Mouse (Mus musculus) midbrain, embryonic 11.5 days (tissue): ENCODE results near the gene Gm9936. TPM values are rescaled to one million over a fixed set of nuclear protein-coding genes. Genes with fewer than 3 reads are reported as not detected.

Experiments used
- ATAC-seq: fragments of 200-750 bp; cut with Nextera tagmentation; 2 replicates; pipeline ENCODE4 v1.8.0; 2017; ENCODE audit warnings: moderate TSS enrichment, moderate library complexity; ENCODE audit not compliant: low FRiP score
- DNase-seq: peaks from one replicate; pipeline ENCODE4 v3.0.0; 2015; ENCODE audit warnings: low spot score; ENCODE audit errors: missing footprints
- H3K27ac ChIP-seq: fragments of 300-500 bp; sonication (generic); 2 replicates; pipeline ENCODE4 v1.5.1; 2014; ENCODE audit warnings: low read depth, low read length
- H3K27me3 ChIP-seq: fragments of 300-500 bp; sonication (generic); 2 replicates; pipeline ENCODE4 v1.6.1; 2014; ENCODE audit warnings: mild to moderate bottlenecking, low read length, moderate library complexity, mixed read lengths; ENCODE audit not compliant: control insufficient read depth, insufficient read depth
- H3K36me3 ChIP-seq: fragments of 300-500 bp; sonication (generic); 2 replicates; pipeline ENCODE4 v1.6.1; 2014; ENCODE audit warnings: mild to moderate bottlenecking, low read length, moderate library complexity, mixed read lengths; ENCODE audit not compliant: control insufficient read depth, insufficient read depth
- H3K4me1 ChIP-seq: fragments of 300-500 bp; sonication (generic); 2 replicates; pipeline ENCODE4 v1.6.1; 2014; ENCODE audit warnings: low read length; ENCODE audit not compliant: control insufficient read depth, insufficient read depth
- H3K4me2 ChIP-seq: fragments of 300-500 bp; sonication (generic); 2 replicates; pipeline ENCODE4 v1.6.1; 2014; ENCODE audit warnings: mild to moderate bottlenecking, moderate library complexity
- H3K4me3 ChIP-seq: fragments of 300-500 bp; sonication (generic); 2 replicates; pipeline ENCODE4 v1.5.1; 2014; ENCODE audit warnings: low read depth, low read length
- H3K9ac ChIP-seq: fragments of 300-500 bp; sonication (generic); 2 replicates; pipeline ENCODE4 v1.6.1; 2014; ENCODE audit warnings: low read length
- H3K9me3 ChIP-seq: fragments of 300-500 bp; sonication (generic); 2 replicates; pipeline ENCODE4 v1.6.1; 2016; ENCODE audit warnings: low read length; ENCODE audit not compliant: control insufficient read depth
- WGBS: fragments of 180-500 bp; shearing (Covaris S2); extraction: QIAGEN DNeasy Blood & Tissue Kit; methylation state at CpG from one replicate; pipeline ENCODE4 v1.1.7; 2014; 5-methylcytosine and 5-hydroxymethylcytosine counted together
- polyA plus RNA-seq: library from polyadenylated mRNA; unstranded; fragments of >200 nt; fragmentation: Nextera tagmentation; extraction: Ambion mirVana; gene quantifications from 2 replicates; pipeline ENCODE4 v1.2.1, GENCODE M21; 2014

The Gm9936 gene
- polyA plus RNA-seq, 1 experiment from 2014 or later = 0.56 TPM

DNA sequence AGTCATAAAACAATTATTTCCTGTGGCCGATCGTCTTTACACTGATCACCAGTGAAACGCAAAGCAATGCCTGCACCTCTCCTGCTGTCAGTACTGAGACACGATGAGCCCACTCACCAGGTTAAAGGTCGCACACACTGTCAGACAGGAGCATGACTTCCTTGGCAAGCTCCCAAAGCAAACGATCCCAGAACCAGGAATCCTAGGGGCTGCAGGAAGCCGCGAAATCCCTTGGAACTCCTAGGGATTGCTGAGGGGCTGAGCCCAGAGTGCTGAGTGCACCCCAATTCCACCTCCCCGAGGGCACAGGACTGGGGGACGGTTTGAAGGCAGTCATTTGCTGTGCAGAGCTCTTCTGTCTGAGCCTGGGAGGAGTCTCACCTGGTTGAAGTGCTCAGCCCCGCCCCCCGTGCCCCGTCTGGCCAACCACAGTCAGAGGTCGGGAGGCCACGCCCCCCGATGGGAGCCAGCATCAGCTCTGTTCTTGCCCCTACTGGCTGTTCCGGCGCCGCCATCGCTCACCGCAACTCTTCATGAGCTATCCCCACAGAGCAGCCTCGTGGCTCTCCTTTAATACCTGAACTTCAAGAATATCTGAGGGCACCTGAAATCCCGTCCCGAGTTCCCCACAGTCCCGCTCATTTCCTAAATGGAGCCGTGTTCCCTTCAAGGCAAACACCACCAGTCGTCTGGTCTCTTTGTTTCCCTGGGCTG, 32.3 kb downstream of the Gm9936 start:
- Histone ChIP-seq H3K9ac (peak overlapping the region; percentile 34; the same call in 1 of the 2 replicates), H3K4me3 (peak overlapping the region; percentile 23), H3K27me3 (no peaks in the 10 kb centered on the region), H3K9me3 (peaks cover 2% of the 10 kb centered on the region; the same call in 1 of the 2 replicates), H3K4me2 (peak overlapping the region; percentile 41), H3K27ac (no peak overlapping the region), H3K4me1 (no peaks in the 10 kb centered on the region), H3K36me3 (no peaks in the 10 kb centered on the region)
- DNase-seq (peak; percentile 97), ATAC-seq (peak; percentile 78)
- 14% methylated on average over 27 of the region's 27 CpGs for WGBS

DNA sequence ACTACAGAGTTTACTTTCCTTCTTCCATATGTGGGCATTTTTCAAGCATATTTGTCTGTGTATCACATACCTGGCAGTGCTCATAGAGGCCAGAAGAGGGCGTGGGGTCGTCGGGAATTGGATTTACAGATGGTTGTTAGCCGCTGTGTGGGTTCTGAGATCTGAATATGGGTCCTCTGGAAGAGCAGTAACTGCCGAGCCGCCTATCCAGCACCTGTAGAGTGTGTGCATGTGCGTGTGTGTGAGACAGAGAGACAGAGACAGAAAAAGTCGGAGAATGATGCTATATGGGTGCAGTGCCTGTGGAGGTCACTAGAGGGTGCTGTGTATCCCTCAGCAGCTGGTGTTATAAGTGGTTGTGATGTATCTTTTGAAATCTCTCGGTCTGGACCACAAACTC, 34.3 kb downstream of the Gm9936 start:
- WGBS = 17% methylated on average over 9 of the region's 9 CpGs
- no peak overlapping the region for H3K9ac ChIP-seq
- no peaks in the 10 kb centered on the region for H3K4me1 ChIP-seq
- no peaks in the 10 kb centered on the region for H3K36me3 ChIP-seq
- H3K27me3 ChIP-seq = no peaks in the 10 kb centered on the region
- no peak overlapping the region for H3K4me2 ChIP-seq
- peaks cover 2% of the 10 kb centered on the region; the same call in 1 of the 2 replicates for H3K9me3 ChIP-seq
- H3K4me3 ChIP-seq = no peak overlapping the region
- ATAC-seq = no peak
- no peak overlapping the region for H3K27ac ChIP-seq
- peak; percentile 92 for DNase-seq

DNA sequence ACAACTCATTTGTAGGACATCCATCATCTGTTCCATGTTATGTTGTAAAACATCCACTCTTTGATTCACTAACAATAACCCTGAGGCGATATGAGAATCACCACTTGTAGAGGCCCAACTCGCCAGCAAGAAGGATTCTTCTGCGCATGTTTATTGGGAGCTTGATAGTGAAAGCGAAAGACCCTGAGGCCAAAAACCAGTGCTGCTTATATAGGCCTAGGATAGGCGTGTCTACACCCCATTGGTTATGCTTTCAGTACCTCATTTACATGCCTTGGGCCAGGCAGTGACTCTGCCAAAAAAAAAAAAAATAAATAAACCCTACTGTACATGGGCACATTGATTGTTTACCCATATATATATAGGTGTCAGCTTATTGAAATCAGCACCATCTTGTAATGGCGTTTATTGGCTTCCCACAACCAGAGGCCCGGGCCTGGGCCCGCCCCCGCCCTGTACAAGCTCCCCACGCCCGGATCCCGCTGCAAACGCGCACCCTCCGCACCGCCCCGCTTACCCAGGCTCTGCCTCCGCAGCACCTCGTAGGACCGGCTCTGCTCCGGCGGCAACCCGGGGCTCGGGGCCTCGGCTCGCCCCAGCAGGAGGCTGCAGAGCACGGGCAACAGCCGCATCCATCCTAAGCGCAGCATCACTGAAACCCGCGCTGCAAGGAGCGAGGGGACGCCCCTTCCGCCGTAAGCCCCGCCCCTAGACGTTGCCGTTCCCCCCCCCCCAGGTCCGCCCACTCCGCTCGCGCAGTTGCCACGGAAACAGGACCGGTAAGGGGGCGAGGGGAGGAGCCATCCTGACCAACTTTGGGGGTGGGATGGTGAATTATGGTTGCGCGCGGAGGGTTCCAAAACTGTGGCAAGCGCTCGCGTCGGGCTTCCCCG, 35.4 kb downstream of the Gm9936 start, which contains the start of gene 1500011B03Rik:
1500011B03Rik (minus strand) TSS at position 673 of the 893 bp plus-strand sequence.
- peak within 1 kb of the TSS; percentile 48; the same call in 1 of the 2 replicates for H3K27ac ChIP-seq
- DNase-seq (peak; percentile 99), ATAC-seq (peak; percentile 90)
- peaks cover 2% of the 10 kb centered on the region; the same call in 1 of the 2 replicates for H3K9me3 ChIP-seq
- no peaks in the 10 kb centered on the region for H3K27me3 ChIP-seq
- no peaks in the 10 kb centered on the region for H3K4me1 ChIP-seq
- WGBS = 8% methylated on average over 53 of the region's 53 CpGs
- peak within 1 kb of the TSS; percentile 77 for H3K9ac ChIP-seq
- H3K4me2 ChIP-seq = peak within 1 kb of the TSS; percentile 54
- peak within 1 kb of the TSS; percentile 80 for H3K4me3 ChIP-seq
- no peaks in the 10 kb centered on the region for H3K36me3 ChIP-seq

DNA sequence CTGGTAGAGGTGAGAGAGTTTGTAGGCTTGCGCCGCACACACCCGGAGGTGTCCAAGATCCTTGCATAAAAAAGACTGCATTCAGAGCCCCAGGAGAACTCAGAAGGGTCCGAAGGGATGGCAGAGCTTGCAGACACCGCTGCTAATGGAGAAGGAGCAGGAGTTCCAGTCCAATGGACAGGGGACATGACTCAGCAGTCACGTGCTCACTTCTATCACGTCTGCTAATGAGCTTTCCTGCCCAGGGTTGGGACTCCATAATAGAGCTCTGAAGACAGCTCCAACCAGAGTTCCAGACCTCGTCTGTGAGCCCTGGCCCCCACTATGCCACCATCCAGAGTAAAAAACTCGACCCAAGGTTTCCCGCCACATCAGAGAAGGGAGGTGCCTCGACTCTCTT, 40.4 kb downstream of the Gm9936 start:
- Histone ChIP-seq H3K9ac (no peak overlapping the region), H3K4me1 (no peaks in the 10 kb centered on the region), H3K27me3 (no peaks in the 10 kb centered on the region), H3K9me3 (peaks cover 2% of the 10 kb centered on the region; the same call in 1 of the 2 replicates), H3K4me3 (no peak overlapping the region), H3K36me3 (no peaks in the 10 kb centered on the region), H3K27ac (no peak overlapping the region), H3K4me2 (no peak overlapping the region)
- WGBS = 80% methylated on average over 10 of the region's 11 CpGs
- ATAC-seq (no peak), DNase-seq (no peak)

DNA sequence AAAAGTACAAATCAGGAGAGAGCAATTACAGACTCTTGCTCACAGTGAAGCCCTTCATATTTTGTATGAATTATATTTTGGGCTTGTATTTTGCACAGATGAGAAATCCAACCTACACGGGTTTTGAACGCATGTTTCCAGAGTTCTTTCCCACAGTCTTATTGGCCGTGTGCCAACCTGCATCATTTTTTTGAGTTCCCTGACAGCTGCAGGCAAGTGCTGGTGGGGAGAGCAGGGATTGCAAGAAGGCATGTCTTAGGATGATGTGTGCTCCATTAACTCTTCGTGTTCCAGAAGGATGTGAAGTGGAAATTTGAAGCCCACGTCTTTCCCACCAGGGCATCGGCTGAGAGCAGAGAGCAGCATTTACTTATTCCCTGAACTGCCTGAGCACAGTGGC, 41.9 kb downstream of the Gm9936 start:
- no peaks in the 10 kb centered on the region for H3K27me3 ChIP-seq
- no peak overlapping the region for H3K4me2 ChIP-seq
- no peak overlapping the region for H3K27ac ChIP-seq
- H3K36me3 ChIP-seq = no peaks in the 10 kb centered on the region
- H3K9ac ChIP-seq = no peak overlapping the region
- ATAC-seq = no peak
- peaks cover 1% of the 10 kb centered on the region; the same call in 1 of the 2 replicates for H3K9me3 ChIP-seq
- no peak overlapping the region for H3K4me3 ChIP-seq
- no peak for DNase-seq
- H3K4me1 ChIP-seq = peaks cover 6% of the 10 kb centered on the region; the same call in 1 of the 2 replicates
- 76% methylated on average over 6 of the region's 6 CpGs for WGBS

DNA sequence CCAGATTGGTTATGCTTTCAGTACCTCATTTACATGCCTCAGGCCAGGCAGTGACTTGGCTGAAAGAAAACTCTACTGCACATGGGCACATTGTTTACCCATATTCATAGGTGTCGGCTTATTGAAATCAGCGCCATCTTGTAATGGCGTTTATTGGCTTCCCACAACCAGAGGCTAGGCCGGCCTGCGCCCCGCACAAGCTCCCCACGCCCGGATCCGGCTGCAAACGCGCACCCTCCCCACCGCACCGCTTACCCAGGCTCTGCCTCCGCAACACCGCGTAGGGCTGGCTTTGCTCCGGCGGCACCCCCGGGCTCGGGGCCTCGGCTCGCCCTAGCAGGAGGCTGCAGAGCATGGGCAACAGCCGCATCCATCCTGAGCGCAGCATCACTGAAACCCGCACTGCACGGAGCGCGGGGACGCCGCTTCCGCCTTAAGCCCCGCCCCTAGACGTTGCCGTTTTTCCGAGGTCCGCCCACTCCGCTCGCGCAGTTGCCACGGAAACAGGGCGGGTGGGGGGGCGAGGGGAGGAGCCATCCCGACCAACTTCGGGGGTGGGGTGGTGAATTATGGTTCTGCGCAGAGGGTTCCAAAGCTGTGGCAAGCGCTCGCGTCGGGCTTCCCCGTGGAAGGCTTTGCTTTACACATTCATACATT, 44.8 kb downstream of the Gm9936 start:
- DNase-seq (peak; percentile 98), ATAC-seq (peak; percentile 97)
- under 1% methylated on average over 49 of the region's 50 CpGs for WGBS
- peak overlapping the region; percentile 49 for H3K4me2 ChIP-seq
- H3K9me3 ChIP-seq = no peaks in the 10 kb centered on the region
- H3K9ac ChIP-seq = peak overlapping the region; percentile 90
- H3K27me3 ChIP-seq = no peaks in the 10 kb centered on the region
- peak overlapping the region; percentile 82 for H3K4me3 ChIP-seq
- H3K4me1 ChIP-seq = peaks cover 6% of the 10 kb centered on the region; the same call in 1 of the 2 replicates
- peaks cover 5% of the 10 kb centered on the region; the same call in 1 of the 2 replicates for H3K36me3 ChIP-seq
- peak overlapping the region; percentile 86 for H3K27ac ChIP-seq

DNA sequence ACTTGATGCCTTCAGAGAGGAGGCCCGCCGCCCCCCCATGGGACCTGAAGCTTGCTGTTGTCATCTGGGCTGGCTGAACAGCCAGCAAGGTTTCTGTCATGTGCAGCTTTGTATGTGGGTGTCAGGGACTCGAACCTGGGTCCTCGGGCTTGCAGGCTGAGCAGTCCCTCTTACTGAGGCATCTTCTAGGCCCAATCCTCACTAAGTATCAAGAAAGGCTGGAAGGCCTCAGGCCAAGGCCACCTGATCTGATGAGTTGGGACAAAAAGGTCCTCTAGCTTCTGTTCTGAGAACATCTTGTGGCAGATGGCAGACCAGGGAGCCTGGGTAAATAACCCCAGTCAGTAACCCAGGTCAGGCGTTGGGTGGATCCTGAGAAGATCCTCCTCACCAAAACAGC, 48.7 kb downstream of the Gm9936 start:
- no peak for ATAC-seq
- Histone ChIP-seq H3K4me3 (no peak overlapping the region), H3K4me2 (no peak overlapping the region), H3K36me3 (peaks cover 9% of the 10 kb centered on the region), H3K4me1 (peaks cover 6% of the 10 kb centered on the region; the same call in 1 of the 2 replicates), H3K27ac (no peak overlapping the region), H3K27me3 (no peaks in the 10 kb centered on the region), H3K9me3 (no peaks in the 10 kb centered on the region), H3K9ac (no peak overlapping the region)
- DNase-seq = peak; percentile 72
- 95% methylated on average over 5 of the region's 5 CpGs for WGBS

DNA sequence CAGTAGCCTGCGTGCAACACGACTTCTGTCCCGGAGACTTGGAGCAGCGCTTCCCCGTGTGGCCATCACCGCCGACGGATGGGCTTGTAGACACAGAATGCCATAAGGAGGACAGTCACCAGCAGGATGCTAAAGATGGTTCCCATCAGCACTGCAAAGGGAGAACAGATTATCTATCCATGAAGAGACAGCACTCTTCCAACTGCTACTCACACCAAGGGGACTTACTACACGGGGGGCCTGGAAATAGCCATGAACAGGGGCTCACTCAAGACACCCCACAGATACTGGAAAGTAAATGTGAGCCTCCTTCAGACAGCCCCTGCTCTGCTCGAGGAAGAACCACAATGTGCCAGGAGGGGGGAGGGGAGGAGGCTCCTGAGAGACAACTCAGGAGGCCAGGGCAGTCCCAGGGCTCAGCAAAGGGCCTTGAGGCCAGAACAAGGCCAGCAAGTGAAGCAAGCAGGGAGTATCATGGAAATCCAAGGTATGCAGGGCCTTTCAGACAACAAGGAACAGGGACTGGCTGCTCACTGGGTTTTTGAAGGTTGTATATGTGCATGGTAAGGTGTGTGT, 49.2 kb downstream of the Gm9936 start:
- Histone ChIP-seq H3K36me3 (peaks cover 9% of the 10 kb centered on the region), H3K27ac (no peak overlapping the region), H3K4me3 (no peak overlapping the region), H3K4me1 (peaks cover 6% of the 10 kb centered on the region; the same call in 1 of the 2 replicates), H3K27me3 (no peaks in the 10 kb centered on the region), H3K9ac (no peak overlapping the region), H3K9me3 (no peaks in the 10 kb centered on the region), H3K4me2 (no peak overlapping the region)
- 82% methylated on average over 10 of the region's 10 CpGs for WGBS
- ATAC-seq (no peak), DNase-seq (peak; percentile 83)
